Mouse (Mus musculus): Measurements from ENCODE around the gene Cox10. TPM values are rescaled to one million over a fixed set of nuclear protein-coding genes. Genes with fewer than 3 reads are reported as not detected.
A peak's percentile ranks its signal among the peaks of the same experiment; 100 is the strongest.

Gene Cox10
- polyA plus RNA-seq, 1 experiment, result 21.8 TPM

DNA sequence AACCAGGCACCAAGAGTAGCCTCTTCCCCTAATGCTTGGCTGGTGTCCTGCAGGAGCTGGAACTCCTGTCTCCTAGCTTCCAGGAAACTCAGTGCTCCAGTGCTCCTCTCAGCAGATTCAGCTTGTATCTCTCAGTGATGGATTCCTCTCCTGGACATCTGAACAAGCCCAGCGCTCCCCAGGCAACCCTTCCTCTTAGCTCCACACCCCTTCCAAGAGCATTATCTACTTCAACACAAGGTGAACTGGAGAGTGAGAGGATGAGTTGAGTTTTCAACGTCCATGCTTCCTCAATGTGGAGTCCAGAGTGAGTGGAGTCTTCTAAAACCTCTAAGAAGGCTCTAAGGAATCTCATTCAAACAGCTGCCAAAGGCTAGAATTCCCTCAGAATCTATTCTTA, 76.6 kb downstream of the Cox10 start:
- Histone ChIP-seq H3K36me3 (ENCODE audit: control insufficient read depth, insufficient read depth, low read length) (no peaks in the 10 kb centered on the region), H3K4me1 (ENCODE audit: control insufficient read depth, insufficient read depth, low read length) (peaks cover 8% of the 10 kb centered on the region; the same call in 1 of the 2 replicates), H3K4me3 (ENCODE audit: insufficient read depth, low read depth, low read length) (no peak overlapping the region), H3K27me3 (replicated peaks; ENCODE audit: control insufficient read depth, insufficient read depth, low read length) (no peaks in the 10 kb centered on the region), H3K27ac (ENCODE audit: insufficient read depth, low read depth, low read length) (no peak overlapping the region)
- 83% methylated on average over 2 of the region's 2 CpGs for WGBS
- DNase-seq, result no peak
- no peak for TF ChIP-seq CTCF (conservative IDR thresholded peaks at IDR 0.05; ENCODE audit: insufficient read depth, insufficient read length, low read depth, low read length)
- no peak for TF ChIP-seq POLR2A (IDR thresholded peaks at IDR 0.05; ENCODE audit: low read depth, low read length)

DNA sequence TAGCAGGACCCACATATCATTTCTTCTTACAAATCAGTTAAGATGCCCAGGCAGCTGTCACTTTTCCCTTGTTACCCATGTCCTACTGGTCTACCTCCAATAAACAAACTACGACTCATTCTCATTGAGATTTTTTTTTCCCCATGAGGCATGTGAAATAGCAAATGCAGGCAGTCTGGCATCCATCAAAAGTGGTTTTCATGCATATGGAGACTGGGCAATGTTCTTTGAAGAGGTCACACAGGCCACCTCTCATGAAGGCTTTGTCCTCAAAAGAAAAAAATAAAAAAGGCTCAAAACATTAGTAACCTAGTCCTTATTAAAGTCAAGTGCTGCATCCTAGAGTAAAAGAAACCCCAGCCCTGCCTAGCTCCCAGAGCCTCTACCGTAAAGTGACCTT, 78.2 kb downstream of the Cox10 start:
- 88% methylated on average over 2 of the region's 2 CpGs for WGBS
- no peak overlapping the region for H3K27ac ChIP-seq (ENCODE audit: insufficient read depth, low read depth, low read length)
- TF ChIP-seq CTCF (conservative IDR thresholded peaks at IDR 0.05; ENCODE audit: insufficient read depth, insufficient read length, low read depth, low read length) (no peak), POLR2A (IDR thresholded peaks at IDR 0.05; ENCODE audit: low read depth, low read length) (no peak)

DNA sequence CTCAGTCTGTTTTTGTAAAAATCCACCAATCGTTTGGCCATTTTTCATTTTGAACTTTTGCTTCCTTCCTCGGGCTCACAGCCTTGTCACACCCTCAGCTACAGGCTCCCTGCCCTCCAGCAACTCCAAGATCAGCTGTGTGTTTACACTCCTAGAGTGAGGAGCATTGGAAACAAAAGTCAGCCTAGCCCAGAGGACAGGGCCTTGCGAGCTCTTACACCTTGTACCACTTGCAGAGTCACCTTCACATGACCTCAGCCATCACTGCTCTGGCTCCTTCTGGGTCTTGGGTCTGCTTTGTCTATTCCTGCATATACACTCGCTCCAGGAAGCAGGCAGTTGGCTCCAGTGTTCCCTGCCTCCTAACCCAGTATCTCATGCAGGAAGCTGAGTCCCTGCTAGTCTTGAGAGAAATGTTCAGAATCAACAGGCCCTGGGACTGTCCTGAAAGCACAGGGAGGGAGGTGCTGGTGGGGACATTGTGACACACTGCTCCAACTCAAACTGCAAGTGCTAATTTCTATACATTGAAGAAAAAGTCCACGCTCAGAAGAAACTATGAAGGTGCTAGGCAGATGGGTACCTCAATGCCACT, 79.0 kb downstream of the Cox10 start:
- peaks cover 8% of the 10 kb centered on the region; the same call in 1 of the 2 replicates for H3K4me1 ChIP-seq (ENCODE audit: control insufficient read depth, insufficient read depth, low read length)
- TF ChIP-seq POLR2A (IDR thresholded peaks at IDR 0.05; ENCODE audit: low read depth, low read length) (no peak), CTCF (conservative IDR thresholded peaks at IDR 0.05; ENCODE audit: insufficient read depth, insufficient read length, low read depth, low read length) (no peak)
- no peak overlapping the region for H3K4me3 ChIP-seq (ENCODE audit: insufficient read depth, low read depth, low read length)
- DNase-seq, result peak; percentile 5
- no peak overlapping the region; the same call in 1 of the 2 replicates for H3K27ac ChIP-seq (ENCODE audit: insufficient read depth, low read depth, low read length)
- WGBS, result 53% methylated on average over 5 of the region's 5 CpGs
- H3K36me3 ChIP-seq (ENCODE audit: control insufficient read depth, insufficient read depth, low read length), result no peaks in the 10 kb centered on the region
- no peaks in the 10 kb centered on the region for H3K27me3 ChIP-seq (replicated peaks; ENCODE audit: control insufficient read depth, insufficient read depth, low read length)

More for the DNA sequence above, 78.2 kb downstream of the Cox10 start:
- Histone ChIP-seq H3K4me3 (ENCODE audit: insufficient read depth, low read depth, low read length) (no peak overlapping the region), H3K27me3 (replicated peaks; ENCODE audit: control insufficient read depth, insufficient read depth, low read length) (no peaks in the 10 kb centered on the region), H3K4me1 (ENCODE audit: control insufficient read depth, insufficient read depth, low read length) (peaks cover 8% of the 10 kb centered on the region; the same call in 1 of the 2 replicates), H3K36me3 (ENCODE audit: control insufficient read depth, insufficient read depth, low read length) (no peaks in the 10 kb centered on the region)
- no peak for DNase-seq

DNA sequence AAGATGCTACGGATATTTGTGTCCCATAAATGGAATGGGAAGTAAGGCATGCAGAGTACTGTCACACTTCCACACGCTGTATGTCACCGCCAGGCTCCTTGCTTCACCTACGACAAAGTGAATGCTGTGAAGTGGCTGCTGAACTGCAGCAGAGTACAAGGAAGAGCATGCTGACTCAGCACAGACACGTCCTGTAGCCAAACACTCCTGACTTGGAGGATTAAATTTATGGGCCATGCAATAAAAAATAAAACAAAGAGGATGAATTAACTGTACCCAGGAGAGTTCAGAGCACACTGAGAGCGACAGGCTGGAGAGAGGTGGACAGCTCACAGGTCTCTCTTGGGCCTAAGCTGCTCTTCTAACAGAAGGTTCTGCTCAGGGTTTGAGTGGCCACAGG, 79.8 kb downstream of the Cox10 start:
- no peaks in the 10 kb centered on the region for H3K27me3 ChIP-seq (replicated peaks; ENCODE audit: control insufficient read depth, insufficient read depth, low read length)
- H3K27ac ChIP-seq (ENCODE audit: insufficient read depth, low read depth, low read length), result no peak overlapping the region
- DNase-seq, result no peak
- H3K36me3 ChIP-seq (ENCODE audit: control insufficient read depth, insufficient read depth, low read length), result no peaks in the 10 kb centered on the region
- peaks cover 8% of the 10 kb centered on the region; the same call in 1 of the 2 replicates for H3K4me1 ChIP-seq (ENCODE audit: control insufficient read depth, insufficient read depth, low read length)
- WGBS, result 61% methylated on average over 6 of the region's 6 CpGs
- TF ChIP-seq POLR2A (IDR thresholded peaks at IDR 0.05; ENCODE audit: low read depth, low read length), result no peak
- TF ChIP-seq CTCF (conservative IDR thresholded peaks at IDR 0.05; ENCODE audit: insufficient read depth, insufficient read length, low read depth, low read length), result no peak
- H3K4me3 ChIP-seq (ENCODE audit: insufficient read depth, low read depth, low read length), result no peak overlapping the region

DNA sequence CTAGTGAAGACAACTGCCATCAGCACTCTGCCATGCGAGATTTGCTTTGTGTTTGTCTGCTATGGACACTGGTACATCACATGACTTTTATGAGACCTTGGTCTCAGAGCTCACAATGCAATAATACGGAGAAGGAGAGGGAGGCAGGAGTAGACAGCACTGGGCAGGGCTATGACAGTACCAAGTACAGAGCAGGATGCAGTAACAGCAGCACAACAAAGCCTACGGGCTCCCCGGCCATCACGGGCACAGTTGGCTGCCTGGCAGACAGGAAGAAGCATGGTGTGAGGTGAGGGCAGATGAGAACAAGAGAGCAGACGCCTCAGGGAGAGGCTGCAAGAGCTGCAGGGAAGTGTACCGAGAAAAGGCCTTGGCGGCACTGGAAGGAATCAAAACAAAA, 87.3 kb downstream of the Cox10 start:
- Histone ChIP-seq H3K36me3 (ENCODE audit: control insufficient read depth, insufficient read depth, low read length) (no peaks in the 10 kb centered on the region; the same call in 1 of the 2 replicates), H3K4me3 (ENCODE audit: insufficient read depth, low read depth, low read length) (no peak overlapping the region), H3K27me3 (replicated peaks; ENCODE audit: control insufficient read depth, insufficient read depth, low read length) (no peaks in the 10 kb centered on the region), H3K27ac (ENCODE audit: insufficient read depth, low read depth, low read length) (no peak overlapping the region), H3K4me1 (ENCODE audit: control insufficient read depth, insufficient read depth, low read length) (peaks cover 5% of the 10 kb centered on the region; the same call in 1 of the 2 replicates)
- DNase-seq, result no peak
- WGBS, result 72% methylated on average over 8 of the region's 8 CpGs
- TF ChIP-seq CTCF (conservative IDR thresholded peaks at IDR 0.05; ENCODE audit: insufficient read depth, insufficient read length, low read depth, low read length) (no peak), POLR2A (IDR thresholded peaks at IDR 0.05; ENCODE audit: low read depth, low read length) (no peak)

DNA sequence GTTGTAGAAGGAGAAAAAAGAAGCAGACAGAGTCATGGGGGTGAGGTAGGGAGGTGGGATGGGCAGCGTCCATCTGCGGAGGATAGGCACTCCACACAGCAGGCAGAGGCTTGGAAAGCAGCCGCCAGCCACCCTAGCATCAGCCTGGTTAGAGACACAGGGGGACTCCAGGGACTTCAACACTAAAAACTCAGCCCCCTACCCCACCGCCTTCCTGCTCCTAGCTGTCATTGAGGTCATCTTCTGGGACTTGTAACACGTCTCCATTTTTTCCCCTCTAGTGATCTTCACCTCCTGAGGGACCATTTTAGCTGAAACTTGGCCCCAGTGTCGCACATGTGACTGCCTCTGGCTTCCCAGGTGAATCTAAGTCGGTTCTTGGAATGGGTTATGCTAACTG, 88.5 kb downstream of the Cox10 start:
- 89% methylated on average over 7 of the region's 7 CpGs for WGBS
- no peak for TF ChIP-seq CTCF (conservative IDR thresholded peaks at IDR 0.05; ENCODE audit: insufficient read depth, insufficient read length, low read depth, low read length)
- no peak for TF ChIP-seq POLR2A (IDR thresholded peaks at IDR 0.05; ENCODE audit: low read depth, low read length)
- peaks cover 5% of the 10 kb centered on the region; the same call in 1 of the 2 replicates for H3K4me1 ChIP-seq (ENCODE audit: control insufficient read depth, insufficient read depth, low read length)
- H3K27me3 ChIP-seq (replicated peaks; ENCODE audit: control insufficient read depth, insufficient read depth, low read length), result no peaks in the 10 kb centered on the region
- no peak overlapping the region for H3K27ac ChIP-seq (ENCODE audit: insufficient read depth, low read depth, low read length)
- no peaks in the 10 kb centered on the region; the same call in 1 of the 2 replicates for H3K36me3 ChIP-seq (ENCODE audit: control insufficient read depth, insufficient read depth, low read length)
- DNase-seq, result no peak
- no peak overlapping the region for H3K4me3 ChIP-seq (ENCODE audit: insufficient read depth, low read depth, low read length)

DNA sequence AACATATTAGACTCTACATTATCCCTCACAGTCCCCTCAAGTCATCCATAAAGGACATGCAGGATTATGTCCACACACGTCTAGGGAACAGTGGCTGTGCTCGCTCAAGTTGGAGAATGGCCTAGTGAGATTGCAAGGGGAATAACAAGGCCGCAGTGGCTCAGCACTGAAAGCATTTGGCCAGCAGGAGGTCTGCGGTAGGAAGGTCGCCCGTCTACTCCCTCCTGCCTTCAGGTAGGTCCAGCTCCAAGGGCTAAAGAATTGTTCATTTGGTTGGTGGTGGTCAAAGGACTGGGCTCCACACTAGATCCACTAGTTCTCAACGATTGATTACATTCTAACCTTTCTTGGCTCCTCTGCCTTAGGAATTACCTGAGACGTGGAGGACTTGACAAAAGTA, 89.0 kb downstream of the Cox10 start:
- Histone ChIP-seq H3K27me3 (replicated peaks; ENCODE audit: control insufficient read depth, insufficient read depth, low read length) (no peaks in the 10 kb centered on the region), H3K27ac (ENCODE audit: insufficient read depth, low read depth, low read length) (no peak overlapping the region), H3K4me1 (ENCODE audit: control insufficient read depth, insufficient read depth, low read length) (peaks cover 5% of the 10 kb centered on the region; the same call in 1 of the 2 replicates), H3K36me3 (ENCODE audit: control insufficient read depth, insufficient read depth, low read length) (no peaks in the 10 kb centered on the region; the same call in 1 of the 2 replicates), H3K4me3 (ENCODE audit: insufficient read depth, low read depth, low read length) (no peak overlapping the region)
- no peak for DNase-seq
- 87% methylated on average over 8 of the region's 8 CpGs for WGBS
- TF ChIP-seq POLR2A (IDR thresholded peaks at IDR 0.05; ENCODE audit: low read depth, low read length), result no peak
- no peak for TF ChIP-seq CTCF (conservative IDR thresholded peaks at IDR 0.05; ENCODE audit: insufficient read depth, insufficient read length, low read depth, low read length)

Measured in kidney, adult 2 months (tissue).